Mouse (Mus musculus): ENCODE results near the gene Ttc7b.

DNA sequence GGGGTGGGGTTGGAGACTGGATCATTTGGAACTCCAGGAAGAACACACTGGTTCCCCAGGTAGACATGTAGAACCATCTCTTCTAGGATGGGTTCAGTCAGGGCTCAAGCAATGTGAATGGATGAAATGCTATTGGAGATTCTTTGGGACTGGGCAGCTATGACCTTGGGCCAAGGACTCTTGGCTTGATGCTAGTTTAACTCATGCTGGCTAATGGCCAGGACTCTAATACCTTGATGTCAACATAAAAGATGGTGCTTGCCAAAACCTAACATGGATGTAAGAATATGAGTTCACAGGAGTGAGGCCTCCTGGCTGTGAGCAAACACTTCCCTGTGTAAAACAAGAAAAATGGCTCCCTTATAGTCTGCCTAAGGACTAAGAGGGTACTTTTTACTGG is 138.1 kb downstream of the Ttc7b start:
- TF ChIP-seq CTCF (IDR thresholded peaks at IDR 0.05; ENCODE audit: borderline replicate concordance, insufficient read depth, low read depth, low read length), result no peak
- TF ChIP-seq POLR2A (IDR thresholded peaks at IDR 0.05; ENCODE audit: borderline replicate concordance, insufficient read depth, low read length), result no peak

Measured in cerebellum, adult 2 months (tissue).